Mouse (Mus musculus) urinary bladder, adult 2 months (tissue): Measurements from ENCODE around the gene Fam149b. TPM values are rescaled to one million over a fixed set of nuclear protein-coding genes. Genes with fewer than 3 reads are reported as not detected.
"Not testable (repeated sequence)": the region's sequence is repeated elsewhere in the genome, so short reads cannot be mapped to it uniquely, and the experiment has no call there.

ENCODE experiments used
- DNase-seq: peaks from one replicate; pipeline ENCODE4 v3.0.0; 2022; ENCODE audit warnings: low spot score
- polyA plus RNA-seq: library from polyadenylated mRNA; depleted of rRNA; stranded (reverse); fragments of >200 nt; gene quantifications from 2 replicates; pipeline ENCODE4 v1.2.3, GENCODE M21; 2012; rRNA removed

Gene Fam149b
- polyA plus RNA-seq, result 41.3 and 43.4 TPM in 2 replicates

DNA sequence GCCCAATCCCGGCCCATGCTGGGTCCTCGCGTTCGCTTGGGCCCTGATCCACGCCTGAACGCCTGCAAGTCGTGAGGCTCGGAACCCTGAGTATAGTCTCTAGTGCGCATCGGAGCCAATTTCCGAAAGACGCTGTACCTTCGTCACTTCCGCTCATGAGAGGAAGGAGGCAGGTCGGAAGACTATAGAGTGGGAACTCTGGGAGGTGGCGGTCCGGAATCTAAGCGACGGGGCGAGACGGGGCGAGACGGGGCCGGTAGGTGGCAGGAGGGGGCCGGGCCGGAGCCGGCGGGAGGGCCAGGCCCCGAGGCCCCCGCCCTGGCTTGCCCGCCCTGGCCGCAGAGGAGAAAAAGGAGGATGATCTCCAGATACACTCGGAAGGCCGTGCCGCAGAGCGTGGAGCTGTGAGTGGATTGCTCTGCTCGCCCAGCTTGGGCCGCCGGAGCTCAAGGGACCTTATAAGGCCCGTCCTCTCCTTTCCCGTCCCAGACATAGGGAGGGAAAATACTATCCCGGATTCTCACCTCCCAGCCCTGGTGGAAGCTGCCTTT lies at the start of gene Fam149b, which contains the start of gene Ecd:
Gene Fam149b, plus strand, starts transcription at position 172 of the 551 bp plus-strand sequence.
Gene Ecd, minus strand, starts transcription at position 131 of the 551 bp plus-strand sequence.
- peak; percentile 84 for DNase-seq

DNA sequence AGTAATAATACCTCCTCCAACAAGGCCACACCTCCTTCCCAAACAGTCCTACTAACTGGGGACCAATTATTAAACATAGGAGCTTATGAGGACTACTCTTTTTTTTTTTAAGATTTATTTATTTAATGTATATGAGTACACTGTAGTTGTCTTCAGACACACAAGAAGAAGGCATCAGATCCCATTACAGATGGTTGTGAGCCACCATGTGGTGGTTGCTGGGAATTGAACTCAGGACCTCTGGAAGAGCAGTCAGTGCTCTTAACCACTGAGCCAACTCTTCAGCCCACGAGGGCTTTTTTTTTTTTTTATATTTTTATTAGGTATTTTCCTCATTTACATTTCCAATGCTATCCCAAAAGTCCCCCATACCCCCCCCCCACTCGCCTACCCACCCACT lies 42.9 kb upstream of the Fam149b start:
- DNase-seq, result not testable (repeated sequence)

DNA sequence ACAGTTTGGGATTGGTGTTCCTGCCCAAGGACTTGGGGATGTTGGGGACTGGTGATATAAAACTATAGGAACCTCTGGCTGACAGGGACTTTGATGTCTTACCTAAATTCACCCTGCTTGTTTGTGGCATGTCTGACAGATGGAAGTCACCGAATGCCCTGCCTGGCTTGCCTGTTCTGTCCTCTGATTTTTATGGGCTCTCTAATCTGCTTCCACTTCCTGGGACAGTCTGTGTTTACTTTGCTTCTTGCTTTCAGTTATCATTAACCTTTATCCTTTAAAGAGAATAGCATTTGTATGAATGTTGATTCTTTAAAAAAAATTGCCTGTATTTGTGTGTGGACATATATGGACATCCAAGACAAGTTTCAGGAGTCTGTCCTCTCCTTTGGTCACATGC lies 32.8 kb upstream of the Fam149b start:
- DNase-seq, result no peak

DNA sequence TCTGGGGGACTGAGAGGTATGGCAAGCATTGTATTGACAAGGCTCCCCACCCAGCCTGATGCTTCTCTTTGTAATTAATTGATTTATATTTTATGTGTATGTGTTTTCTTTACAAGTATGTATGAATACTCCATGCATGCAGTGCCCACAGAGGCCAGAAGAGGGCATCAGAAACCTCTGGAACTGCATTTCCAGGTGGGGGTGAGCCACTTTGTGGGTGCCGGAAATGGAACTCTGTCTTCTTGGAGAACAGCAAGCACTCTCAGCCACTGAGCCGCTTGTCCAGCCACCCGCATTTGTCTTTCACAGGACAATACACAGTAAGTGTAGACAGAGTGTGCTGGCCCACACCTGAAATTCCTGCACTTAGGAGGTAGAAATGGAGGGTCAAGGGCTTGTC lies 28.5 kb upstream of the Fam149b start:
- peak; percentile 27 for DNase-seq

DNA sequence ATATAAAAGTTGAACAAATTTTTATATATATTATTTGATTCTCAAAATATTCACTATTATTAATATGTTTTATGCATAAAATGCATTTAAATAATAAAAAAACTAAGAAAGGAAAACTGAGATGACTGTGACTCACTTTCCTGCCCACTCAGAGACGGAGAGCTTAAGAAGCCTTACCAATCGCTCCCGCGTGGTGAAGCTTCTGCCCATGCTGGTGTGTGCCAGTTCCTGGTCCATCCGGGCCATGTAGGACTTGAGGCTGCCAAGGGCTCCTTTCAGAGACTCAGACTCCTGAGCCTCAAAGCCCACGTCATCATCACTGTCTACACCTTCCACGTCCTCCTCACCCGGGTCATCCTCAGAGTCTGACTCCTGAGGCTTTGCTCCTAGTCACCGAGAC lies 23.8 kb upstream of the Fam149b start:
- DNase-seq, result no peak

DNA sequence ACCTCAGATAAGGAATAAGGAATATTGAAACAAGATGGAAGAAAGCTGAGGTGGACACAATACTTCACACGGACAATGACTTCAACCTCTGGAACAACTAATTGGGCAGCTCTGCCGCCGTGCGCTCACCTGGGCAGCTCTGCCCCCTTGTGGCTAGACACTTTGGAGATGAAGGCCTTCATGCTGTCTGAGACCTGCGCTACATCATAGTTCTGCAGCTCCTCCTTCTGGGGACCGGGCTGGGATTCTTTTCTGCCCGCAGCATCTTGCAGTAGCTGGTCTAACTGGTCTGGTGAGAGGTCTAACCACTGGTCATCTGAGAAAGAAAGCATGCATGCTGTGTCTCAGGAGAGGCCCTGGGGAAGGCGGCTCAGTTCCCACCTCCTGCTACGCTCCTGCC lies 19.5 kb upstream of the Fam149b start:
- DNase-seq, result peak; percentile 51

DNA sequence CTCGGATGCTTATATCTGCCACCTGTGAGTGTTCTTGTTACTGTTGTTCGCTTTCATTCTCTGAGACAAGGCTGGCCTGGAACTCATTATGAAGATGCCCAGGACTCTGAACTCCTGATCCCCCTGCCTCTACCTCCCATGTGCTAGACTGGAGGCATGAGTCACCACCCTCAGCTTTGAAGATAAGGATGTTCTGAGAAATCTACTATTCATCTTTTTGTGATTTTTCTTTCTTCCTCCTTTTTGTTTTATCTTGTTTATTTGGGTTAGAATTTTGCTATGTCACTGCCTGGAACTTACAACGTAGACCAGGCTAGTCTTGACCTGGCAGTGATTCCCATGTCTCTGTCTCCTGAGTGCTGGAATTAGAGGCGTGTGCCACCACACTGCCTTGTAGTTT lies 16.6 kb upstream of the Fam149b start:
- DNase-seq, result no peak

DNA sequence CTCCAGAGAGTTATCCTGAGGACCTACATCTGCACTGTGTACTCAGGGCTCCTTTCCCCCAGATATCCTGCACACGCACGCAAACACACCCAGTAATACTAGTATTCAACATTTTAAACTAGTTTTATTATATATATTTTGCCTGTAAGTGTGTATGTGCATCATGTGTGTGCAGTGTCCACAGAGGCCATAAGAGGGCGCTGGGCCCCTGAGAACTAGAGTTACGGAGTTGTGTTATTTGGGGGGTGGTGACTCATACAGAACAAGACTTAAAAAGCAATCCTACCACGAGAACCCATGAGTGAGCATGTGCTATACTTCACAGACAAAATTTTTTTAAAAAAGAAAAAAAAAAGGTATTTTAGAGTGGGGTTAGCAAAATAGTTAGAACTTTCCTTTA lies 8.5 kb upstream of the Fam149b start:
- no peak for DNase-seq

DNA sequence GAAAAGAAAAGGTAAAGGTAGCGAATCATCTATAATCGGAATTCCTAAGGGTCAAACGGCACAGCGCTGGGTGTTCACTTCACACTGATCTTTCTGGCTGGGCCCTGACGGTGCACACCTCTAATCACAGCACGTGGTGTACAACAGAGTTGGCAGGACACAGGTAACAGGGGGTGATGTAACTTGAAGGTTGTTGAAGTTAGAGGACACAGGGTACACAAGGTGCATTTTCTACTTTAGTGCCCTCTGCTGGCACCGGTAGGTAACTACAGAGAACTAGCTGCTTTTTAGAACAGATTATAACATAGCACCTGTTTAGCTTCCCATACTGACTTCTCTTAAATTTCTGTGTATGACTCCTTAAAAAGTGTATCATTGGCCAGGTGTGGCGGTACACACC lies 7.8 kb upstream of the Fam149b start:
- DNase-seq, result no peak

DNA sequence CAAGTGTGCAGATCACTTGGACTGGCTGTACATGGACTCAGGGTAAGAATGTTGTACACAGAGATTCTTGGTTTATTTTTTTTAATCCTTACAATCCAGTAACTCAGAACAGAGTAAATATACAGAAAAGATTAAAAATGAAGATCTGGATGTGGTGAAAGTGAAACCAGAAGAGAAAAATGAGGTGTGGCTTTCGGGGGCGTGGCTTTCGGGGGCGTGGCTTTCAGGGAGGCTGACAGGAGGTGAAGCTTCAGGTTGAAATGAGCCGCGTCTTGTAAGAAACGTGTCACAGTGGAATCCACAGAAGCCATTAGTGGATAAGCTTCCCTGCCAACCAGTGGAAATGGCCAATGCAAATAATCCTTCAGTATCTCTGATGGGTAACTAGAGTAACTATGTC lies 7.1 kb upstream of the Fam149b start:
- DNase-seq, result no peak

DNA sequence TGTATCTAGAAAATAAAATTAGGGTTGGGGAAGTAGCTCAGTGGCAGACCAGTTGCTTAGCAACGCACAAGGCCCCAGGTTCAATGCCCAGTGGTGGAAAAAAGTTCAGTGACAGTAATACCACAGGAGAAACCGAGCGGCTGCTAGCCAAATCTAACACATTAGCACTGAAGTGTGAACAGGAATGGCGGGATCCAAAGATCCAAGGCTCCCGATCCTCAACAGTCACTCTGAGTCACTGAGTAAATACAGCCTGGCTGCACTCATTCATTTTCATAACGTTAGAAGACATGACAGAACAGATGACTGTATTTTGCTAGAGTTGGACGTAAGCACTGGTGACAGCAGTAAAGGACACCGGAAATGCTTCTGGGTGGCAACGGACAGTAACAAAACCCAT lies 2.1 kb upstream of the Fam149b start:
- no peak for DNase-seq

DNA sequence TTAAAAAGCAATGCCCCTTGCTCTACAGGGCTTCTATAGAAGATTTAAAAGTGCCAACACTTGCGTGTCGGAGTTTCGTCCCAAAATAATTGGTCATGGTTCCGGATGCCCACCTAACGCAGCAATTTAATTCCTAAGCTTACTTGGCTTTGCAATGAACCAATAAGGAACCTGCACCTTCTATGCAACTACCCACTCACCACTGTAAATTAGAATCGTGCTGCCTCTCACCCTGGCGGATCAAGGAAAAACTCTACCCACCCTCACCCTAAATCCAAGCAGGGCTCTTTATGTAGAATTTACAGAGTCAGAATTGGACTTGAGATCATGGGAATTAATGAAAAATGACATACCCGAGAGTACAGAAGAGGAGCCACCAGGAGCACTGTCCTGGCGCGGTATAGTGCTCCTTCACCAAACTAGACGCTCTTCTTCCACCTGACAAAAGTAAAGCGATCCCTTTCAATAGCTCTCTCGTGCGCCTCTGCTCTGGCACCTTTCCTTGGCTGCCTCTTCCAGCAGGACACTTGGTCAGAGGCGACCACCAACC lies 446 bp upstream of the Fam149b start:
- no peak for DNase-seq

DNA sequence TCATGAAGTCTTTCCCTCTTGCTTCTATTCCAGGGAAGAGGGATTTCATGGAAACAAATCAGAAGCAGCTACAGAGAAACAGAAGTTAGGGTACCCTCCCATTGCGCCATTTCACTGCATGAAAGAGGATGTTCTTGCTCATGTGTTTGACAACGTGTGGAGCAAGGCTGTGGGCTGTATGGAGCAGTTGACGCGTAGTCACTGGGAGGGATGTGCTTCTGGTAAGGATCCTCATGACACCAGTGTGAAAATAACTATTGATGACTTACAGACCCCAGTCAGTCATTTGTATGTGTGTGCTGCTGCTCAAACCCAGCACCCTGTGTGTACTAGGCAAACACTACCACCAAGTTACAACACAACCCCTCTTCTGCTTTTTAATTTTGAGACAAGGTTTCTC lies 15.3 kb downstream of the Fam149b start:
- DNase-seq, result no peak

DNA sequence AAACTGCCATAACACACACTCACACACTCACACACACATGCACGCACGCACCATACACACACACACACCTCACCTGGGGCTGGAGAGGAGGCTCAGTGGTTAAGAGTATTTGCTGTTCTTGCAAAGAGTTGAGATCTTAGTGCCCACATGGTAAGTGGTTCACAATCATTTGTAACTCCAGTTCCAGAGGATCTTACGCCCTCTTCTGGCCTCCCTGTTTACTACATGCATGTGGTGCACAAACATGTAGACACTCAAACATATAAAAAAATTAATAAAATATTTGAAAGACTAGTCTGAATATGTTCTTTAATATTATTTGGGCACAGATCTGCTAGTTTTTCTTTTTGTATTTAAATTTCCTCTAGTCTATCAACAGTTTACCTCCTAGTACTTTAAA lies 20.3 kb downstream of the Fam149b start:
- no peak for DNase-seq

DNA sequence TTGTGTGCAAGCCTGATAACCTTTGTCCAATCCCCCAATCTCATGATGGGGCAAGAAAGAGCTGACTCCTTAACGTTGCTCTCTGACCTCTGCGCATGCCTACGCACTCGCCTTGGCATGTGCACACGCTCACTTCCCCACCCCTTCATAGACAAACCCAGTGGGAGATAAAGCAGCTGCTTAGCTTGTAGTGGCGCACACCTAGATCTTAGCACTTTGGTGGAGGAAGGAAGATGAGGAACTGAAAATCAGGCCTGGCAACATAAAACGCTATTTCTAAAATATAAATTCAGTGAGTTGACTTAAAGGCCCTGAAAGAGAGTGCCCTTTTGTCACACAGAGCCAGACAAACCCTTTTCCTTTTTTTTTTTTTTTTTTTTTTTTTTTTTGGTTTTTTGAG lies 22.8 kb downstream of the Fam149b start:
- DNase-seq, result no peak

DNA sequence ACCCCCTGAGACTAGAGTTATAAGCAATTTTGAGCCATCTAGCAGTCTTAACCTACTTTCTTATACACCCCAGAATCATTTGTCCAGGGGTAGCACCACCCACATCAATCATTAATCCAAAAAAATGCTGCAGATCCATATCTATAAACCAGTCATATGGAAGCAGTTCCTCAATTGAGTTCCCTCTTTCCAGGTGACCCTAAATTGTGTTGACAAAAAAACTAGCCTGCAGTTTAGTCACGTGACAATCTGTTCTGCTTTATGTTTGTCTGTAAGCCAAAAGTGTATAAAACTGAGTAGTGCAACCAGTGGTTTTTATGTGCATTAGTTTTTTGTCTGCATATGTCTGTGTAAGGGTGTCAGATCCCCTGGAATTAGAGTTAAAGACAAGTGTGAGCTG lies 23.9 kb downstream of the Fam149b start:
- no peak for DNase-seq

DNA sequence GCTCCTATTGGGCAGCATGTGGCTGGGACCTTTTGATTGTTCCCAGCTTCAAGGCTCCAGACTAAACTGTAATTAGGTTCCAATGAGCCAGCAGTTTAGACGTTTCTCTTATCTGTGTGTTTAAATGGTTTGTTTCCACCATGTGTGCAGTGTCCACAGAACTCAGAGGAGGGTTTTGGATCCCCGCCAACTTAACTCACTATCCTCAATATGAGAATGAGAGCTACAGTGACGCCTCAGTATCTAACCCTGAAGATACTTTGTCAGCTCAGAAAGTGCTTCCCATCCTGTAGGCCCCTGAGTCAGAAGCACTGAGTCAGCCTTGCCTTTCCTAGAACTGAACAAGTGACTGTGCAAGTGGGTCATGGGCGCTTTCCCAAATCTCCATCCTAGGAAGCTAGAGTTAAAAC lies 29.2 kb downstream of the Fam149b start:
- no peak for DNase-seq

DNA sequence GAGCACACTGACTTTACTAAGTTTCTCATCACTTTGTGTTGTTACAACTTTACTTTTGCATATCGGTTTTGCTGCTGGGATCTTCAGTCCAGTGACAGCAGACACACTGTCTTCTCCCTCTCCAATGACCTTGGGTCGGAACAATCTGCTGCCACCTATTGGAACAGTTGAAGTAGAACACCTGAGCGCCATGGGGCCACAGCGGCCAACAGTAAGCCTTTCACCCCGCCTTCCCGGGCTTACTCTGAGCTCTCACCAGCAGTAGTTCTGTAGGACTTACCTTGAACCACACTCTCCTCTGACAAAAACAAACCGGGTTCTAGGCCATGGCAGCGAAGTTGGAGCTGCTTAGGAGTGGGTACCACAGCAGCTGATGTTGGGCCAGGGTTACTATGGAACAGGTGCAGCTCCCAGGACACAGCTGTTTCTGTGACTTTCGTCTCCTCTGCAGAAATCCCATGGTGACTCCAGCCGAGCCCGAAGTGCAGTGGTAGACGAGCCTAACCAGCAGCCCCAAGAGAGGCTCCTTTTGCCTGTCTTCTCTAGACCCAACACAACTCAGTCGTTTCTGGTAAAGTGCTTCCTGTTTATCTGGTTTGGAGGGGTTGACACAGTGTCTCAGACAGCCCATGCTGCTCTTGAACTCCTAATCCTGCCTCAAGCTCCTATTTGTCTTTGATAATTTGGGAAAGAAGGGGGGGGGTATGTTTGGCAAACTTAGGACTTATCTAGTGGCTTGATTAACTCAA lies 30.5 kb downstream of the Fam149b start:
- DNase-seq, result no peak

DNA sequence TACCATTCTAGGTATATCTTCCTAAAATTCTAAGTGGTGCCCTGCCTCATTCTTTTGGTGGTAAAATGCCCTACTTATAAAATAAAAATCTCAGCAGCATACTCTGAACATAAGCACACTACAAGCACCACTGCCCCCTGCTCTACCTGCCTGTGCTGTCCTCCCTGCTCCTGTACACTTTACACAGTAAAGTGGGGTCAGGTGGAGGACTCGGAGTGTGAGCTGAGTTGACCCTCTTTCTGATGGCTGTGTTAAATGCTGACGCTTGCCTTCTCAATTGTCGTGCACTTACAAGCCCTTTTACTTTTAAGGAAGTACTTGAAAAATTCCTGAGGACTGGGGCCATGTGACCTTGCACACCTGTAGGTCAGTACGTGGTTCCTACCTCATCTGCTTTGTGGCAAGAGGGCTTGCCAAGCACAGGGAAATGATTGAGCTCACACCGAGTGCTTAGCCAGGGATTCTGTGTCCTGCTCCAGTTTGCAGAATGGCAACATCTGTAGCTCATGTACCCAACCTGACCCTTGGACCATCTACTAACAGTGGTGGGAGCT lies 31.2 kb downstream of the Fam149b start:
- DNase-seq, result no peak

DNA sequence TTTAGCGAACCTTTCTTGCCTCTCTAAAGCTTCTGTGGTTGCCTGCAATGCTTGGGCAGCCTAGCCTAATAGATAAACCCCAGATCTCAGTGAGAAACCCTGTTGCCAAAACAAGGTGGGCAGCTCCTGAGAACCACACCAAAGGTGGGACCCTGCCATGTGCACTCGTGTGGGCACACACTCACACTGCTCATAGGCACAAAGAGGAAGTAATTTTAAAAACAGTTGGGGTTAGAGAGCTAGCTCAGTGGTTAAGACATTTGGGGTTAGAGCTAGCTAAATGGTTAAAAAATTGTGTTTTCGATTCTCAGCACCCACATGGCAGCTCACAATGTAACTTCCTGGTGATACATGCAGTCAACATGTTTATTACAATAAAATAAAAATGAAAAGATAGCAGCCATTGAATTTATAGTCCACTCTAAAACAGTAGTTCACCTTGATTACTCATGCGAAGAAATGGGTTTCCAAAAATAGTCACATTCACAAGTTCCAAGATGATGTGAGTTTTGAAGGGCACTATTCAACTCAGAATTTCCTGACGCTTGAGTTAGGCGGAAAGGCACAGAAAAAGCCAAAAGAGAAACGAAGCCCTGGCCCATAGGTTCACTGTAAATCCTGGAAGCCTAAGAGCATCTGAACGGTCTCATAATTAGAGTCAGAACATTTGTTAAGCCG lies 31.9 kb downstream of the Fam149b start:
- no peak for DNase-seq

DNA sequence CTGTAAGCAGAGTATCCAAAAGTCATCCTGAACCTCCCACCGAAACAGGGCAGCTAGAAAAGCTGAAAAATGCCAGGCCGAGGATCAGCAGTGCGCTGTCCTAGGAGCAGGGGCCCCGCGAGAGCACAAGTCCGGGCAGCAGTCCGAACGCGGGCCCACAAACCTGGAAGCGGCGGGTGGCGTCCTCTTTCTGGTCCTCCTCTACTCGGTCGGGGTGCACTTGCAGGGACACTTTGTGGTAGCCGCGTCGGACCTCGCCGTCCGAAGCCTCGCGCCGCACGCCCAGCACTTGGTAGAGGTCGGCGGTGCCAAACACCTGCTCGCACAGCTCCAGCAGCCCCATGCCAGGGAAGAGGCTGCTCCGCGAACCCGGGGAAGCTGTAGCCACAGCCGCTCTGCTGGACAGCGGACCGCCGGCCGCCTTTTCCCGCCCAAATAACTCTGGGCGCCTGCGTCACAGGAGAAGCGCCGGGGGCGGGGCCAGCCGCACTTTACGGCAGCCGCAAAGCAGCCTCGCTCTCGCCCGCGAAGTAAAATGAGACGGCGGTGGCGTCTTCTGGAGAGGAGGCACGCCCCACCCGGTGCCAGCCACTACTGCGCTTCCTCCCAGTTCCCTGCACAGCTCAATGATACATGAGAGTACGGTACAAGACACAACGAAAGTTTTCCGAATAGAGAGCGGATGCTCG lies 40.6 kb downstream of the Fam149b start, which contains the start of gene Dnajc9:
Gene Dnajc9, minus strand, starts transcription at position 470 of the 689 bp plus-strand sequence.
- peak; percentile 91 for DNase-seq
